Mouse (Mus musculus) spleen, embryonic (tissue): Measurements from ENCODE around the gene Slc35b1.

Experiments
- CTCF ChIA-PET: fragments of 350-600 bp; sonication (Branson Sonifier 250); formaldehyde crosslinking; loops from one replicate; lab custom pipeline; 2022; lab: Charles Lee

Slc35b1 gene

GRCm38 (mm10) chr11:95384319-95384972 lies at the start of gene Slc35b1:
TSS of gene Slc35b1 (plus strand) at chr11:95384692.
- CTCF ChIA-PET, result no interaction called here

- CTCF ChIA-PET, result interaction anchor here (0.6 to 0.7 kb wide), 2 partner anchors 41 to 232 kb away, joined by 3 to 4 read pairs; no protein-coding TSS in a partner anchor
These were observed 47.8 kb upstream of the Slc35b1 start, which contains the start of gene Fam117a for GRCm38 (mm10) chr11:95336568-95337128. TSS of gene Fam117a (plus strand) at chr11:95337018.

GRCm38 (mm10) chr11:95337129-95337813 lies 47.2 kb upstream of the Slc35b1 start:
- CTCF ChIA-PET, result no interaction called here

GRCm38 (mm10) chr11:95337846-95338342 lies 46.6 kb upstream of the Slc35b1 start:
- CTCF ChIA-PET, result no interaction called here

- CTCF ChIA-PET, result interaction anchor here (0.7 to 1.1 kb wide), 3 partner anchors 39 to 971 kb away, joined by 3 read pairs; no protein-coding TSS in a partner anchor
These were observed 44.9 kb upstream of the Slc35b1 start for GRCm38 (mm10) chr11:95339471-95340021.

- CTCF ChIA-PET, result interaction anchor here (1.1 kb wide), 1 partner anchor 39 kb away, joined by 3 read pairs; no protein-coding TSS in a partner anchor
These were observed 44.2 kb upstream of the Slc35b1 start for GRCm38 (mm10) chr11:95340259-95340658.

- CTCF ChIA-PET, result interaction anchor here (1.1 kb wide), 1 partner anchor 40 kb away, joined by 3 read pairs; no protein-coding TSS in a partner anchor
These were observed 43.8 kb upstream of the Slc35b1 start for GRCm38 (mm10) chr11:95340664-95341063.

- CTCF ChIA-PET, result interaction anchor here (0.5 kb wide), 1 partner anchor 32 kb away, joined by 3 read pairs; no protein-coding TSS in a partner anchor
These were observed 41.3 kb upstream of the Slc35b1 start for GRCm38 (mm10) chr11:95343180-95343579.

GRCm38 (mm10) chr11:95344181-95344580 lies 40.3 kb upstream of the Slc35b1 start:
- CTCF ChIA-PET, result no interaction called here

- CTCF ChIA-PET, result interaction anchor here (1.1 kb wide), 1 partner anchor 27 kb away, joined by 4 read pairs; no protein-coding TSS in a partner anchor
These were observed 34.2 kb upstream of the Slc35b1 start for GRCm38 (mm10) chr11:95350289-95350688.

GRCm38 (mm10) chr11:95350960-95351359 lies 33.5 kb upstream of the Slc35b1 start:
- CTCF ChIA-PET, result interaction anchor here (0.9 to 1.1 kb wide), 2 partner anchors 28 to 323 kb away, joined by 4 to 11 read pairs; no protein-coding TSS in a partner anchor

- CTCF ChIA-PET, result interaction anchor here (0.7 to 0.8 kb wide), 2 partner anchors 120 to 1469 kb away, joined by 4 to 9 read pairs; no protein-coding TSS in a partner anchor
These were observed 31.8 kb upstream of the Slc35b1 start for GRCm38 (mm10) chr11:95352686-95353085.

- CTCF ChIA-PET, result interaction anchor here (0.7 kb wide), 1 partner anchor 1469 kb away, joined by 9 read pairs; no protein-coding TSS in a partner anchor
These were observed 31.3 kb upstream of the Slc35b1 start for GRCm38 (mm10) chr11:95353226-95353625.

GRCm38 (mm10) chr11:95354228-95354944 lies 30.1 kb upstream of the Slc35b1 start:
- CTCF ChIA-PET, result no interaction called here

- CTCF ChIA-PET, result interaction anchor here (1.6 kb wide), 1 partner anchor 96 kb away, joined by 4 read pairs; no protein-coding TSS in a partner anchor
These were observed 29.4 kb upstream of the Slc35b1 start for GRCm38 (mm10) chr11:95354945-95355660.

- CTCF ChIA-PET, result interaction anchor here (0.5 to 1.6 kb wide), 2 partner anchors 97 to 771 kb away, joined by 4 read pairs; no protein-coding TSS in a partner anchor
These were observed 28.9 kb upstream of the Slc35b1 start for GRCm38 (mm10) chr11:95355661-95356011.

- CTCF ChIA-PET, result interaction anchor here (0.5 to 1.6 kb wide), 2 partner anchors 97 to 771 kb away, joined by 4 read pairs; no protein-coding TSS in a partner anchor
These were observed 28.5 kb upstream of the Slc35b1 start for GRCm38 (mm10) chr11:95356039-95356438.

GRCm38 (mm10) chr11:95356469-95357273 lies 27.8 kb upstream of the Slc35b1 start:
- CTCF ChIA-PET, result interaction anchor here (0.5 to 1.6 kb wide), 3 partner anchors 8 to 770 kb away, joined by 3 to 4 read pairs (median 4); no protein-coding TSS in a partner anchor

- CTCF ChIA-PET, result no interaction called here
These were observed 26.2 kb upstream of the Slc35b1 start for GRCm38 (mm10) chr11:95358263-95358662.
